Mouse (Mus musculus): ENCODE measurements around the gene Gns. TPM values are rescaled to one million over a fixed set of nuclear protein-coding genes. Genes with fewer than 3 reads are reported as not detected.

Gns gene
- polyA plus RNA-seq, 1 experiment, result 72.1 TPM

- H3K4me1 ChIP-seq (replicated peaks; ENCODE audit: control insufficient read depth, insufficient read depth, low read length), result peaks cover 53% of the 10 kb centered on the region
- H3K27ac ChIP-seq (ENCODE audit: control insufficient read depth, insufficient read depth, low read length), result no peak overlapping the region
- WGBS, result 90% methylated on average over 14 of the region's 14 CpGs
- TF ChIP-seq POLR2A (IDR thresholded peaks at IDR 0.05; ENCODE audit: control insufficient read depth, extremely low read depth, insufficient read depth, low read length, poor library complexity), result no peak
- no peak for TF ChIP-seq CTCF (IDR thresholded peaks at IDR 0.05; ENCODE audit: borderline replicate concordance, control insufficient read depth, extremely low read depth, insufficient read depth, low read length, poor library complexity)
- no peak for DNase-seq
- H3K27me3 ChIP-seq (ENCODE audit: control insufficient read depth, insufficient read depth, low read length), result no peaks in the 10 kb centered on the region
- no peaks in the 10 kb centered on the region for H3K36me3 ChIP-seq (ENCODE audit: control insufficient read depth, insufficient read depth, low read length)
- H3K4me3 ChIP-seq (ENCODE audit: control insufficient read depth, insufficient read depth, low read length), result no peak overlapping the region
These were observed 60.7 kb downstream of the Gns start for GRCm38 (mm10) chr10:121425506-121426025.

- no peak overlapping the region for H3K4me3 ChIP-seq (ENCODE audit: control insufficient read depth, insufficient read depth, low read length)
- H3K36me3 ChIP-seq (ENCODE audit: control insufficient read depth, insufficient read depth, low read length), result no peaks in the 10 kb centered on the region
- 22% methylated on average over 5 of the region's 5 CpGs for WGBS
- H3K27ac ChIP-seq (ENCODE audit: control insufficient read depth, insufficient read depth, low read length), result peak overlapping the region; percentile 34; the same call in 1 of the 2 replicates
- H3K27me3 ChIP-seq (ENCODE audit: control insufficient read depth, insufficient read depth, low read length), result no peaks in the 10 kb centered on the region
- no peak for DNase-seq
- TF ChIP-seq POLR2A (IDR thresholded peaks at IDR 0.05; ENCODE audit: control insufficient read depth, extremely low read depth, insufficient read depth, low read length, poor library complexity) (no peak), CTCF (IDR thresholded peaks at IDR 0.05; ENCODE audit: borderline replicate concordance, control insufficient read depth, extremely low read depth, insufficient read depth, low read length, poor library complexity) (no peak)
- H3K4me1 ChIP-seq (replicated peaks; ENCODE audit: control insufficient read depth, insufficient read depth, low read length), result peaks cover 54% of the 10 kb centered on the region
These were observed 61.7 kb downstream of the Gns start for GRCm38 (mm10) chr10:121426458-121427070.

- WGBS, result 40% methylated on average over 5 of the region's 5 CpGs
- peak; percentile 71 for DNase-seq
- no peaks in the 10 kb centered on the region for H3K27me3 ChIP-seq (ENCODE audit: control insufficient read depth, insufficient read depth, low read length)
- H3K27ac ChIP-seq (ENCODE audit: control insufficient read depth, insufficient read depth, low read length), result 0 out of 2 replicates have a peak overlapping the region, but pooled peaks have one; percentile 34
- no peaks in the 10 kb centered on the region for H3K36me3 ChIP-seq (ENCODE audit: control insufficient read depth, insufficient read depth, low read length)
- TF ChIP-seq POLR2A (IDR thresholded peaks at IDR 0.05; ENCODE audit: control insufficient read depth, extremely low read depth, insufficient read depth, low read length, poor library complexity) (no peak), CTCF (IDR thresholded peaks at IDR 0.05; ENCODE audit: borderline replicate concordance, control insufficient read depth, extremely low read depth, insufficient read depth, low read length, poor library complexity) (peak; percentile 71; the same call in 1 of the 2 replicates)
- H3K4me3 ChIP-seq (ENCODE audit: control insufficient read depth, insufficient read depth, low read length), result no peak overlapping the region
- H3K4me1 ChIP-seq (replicated peaks; ENCODE audit: control insufficient read depth, insufficient read depth, low read length), result peaks cover 54% of the 10 kb centered on the region
These were observed 62.2 kb downstream of the Gns start for GRCm38 (mm10) chr10:121427136-121427535.

- TF ChIP-seq CTCF (IDR thresholded peaks at IDR 0.05; ENCODE audit: borderline replicate concordance, control insufficient read depth, extremely low read depth, insufficient read depth, low read length, poor library complexity) (no peak), POLR2A (IDR thresholded peaks at IDR 0.05; ENCODE audit: control insufficient read depth, extremely low read depth, insufficient read depth, low read length, poor library complexity) (no peak)
- 92% methylated on average over 15 of the region's 15 CpGs for WGBS
- DNase-seq, result no peak
- Histone ChIP-seq H3K4me1 (replicated peaks; ENCODE audit: control insufficient read depth, insufficient read depth, low read length) (peaks cover 65% of the 10 kb centered on the region), H3K27ac (ENCODE audit: control insufficient read depth, insufficient read depth, low read length) (no peak overlapping the region), H3K36me3 (ENCODE audit: control insufficient read depth, insufficient read depth, low read length) (no peaks in the 10 kb centered on the region), H3K27me3 (ENCODE audit: control insufficient read depth, insufficient read depth, low read length) (no peaks in the 10 kb centered on the region), H3K4me3 (ENCODE audit: control insufficient read depth, insufficient read depth, low read length) (no peak overlapping the region)
These were observed 63.3 kb downstream of the Gns start for GRCm38 (mm10) chr10:121428011-121428711.

- no peak overlapping the region for H3K27ac ChIP-seq (ENCODE audit: control insufficient read depth, insufficient read depth, low read length)
- no peaks in the 10 kb centered on the region for H3K36me3 ChIP-seq (ENCODE audit: control insufficient read depth, insufficient read depth, low read length)
- H3K4me1 ChIP-seq (replicated peaks; ENCODE audit: control insufficient read depth, insufficient read depth, low read length), result peaks cover 62% of the 10 kb centered on the region
- WGBS, result 27% methylated on average over 2 of the region's 2 CpGs
- DNase-seq, result no peak
- H3K4me3 ChIP-seq (ENCODE audit: control insufficient read depth, insufficient read depth, low read length), result no peak overlapping the region
- H3K27me3 ChIP-seq (ENCODE audit: control insufficient read depth, insufficient read depth, low read length), result no peaks in the 10 kb centered on the region
- TF ChIP-seq CTCF (IDR thresholded peaks at IDR 0.05; ENCODE audit: borderline replicate concordance, control insufficient read depth, extremely low read depth, insufficient read depth, low read length, poor library complexity) (no peak), POLR2A (IDR thresholded peaks at IDR 0.05; ENCODE audit: control insufficient read depth, extremely low read depth, insufficient read depth, low read length, poor library complexity) (no peak)
These were observed 64.2 kb downstream of the Gns start for GRCm38 (mm10) chr10:121429089-121429488.

GRCm38 (mm10) chr10:121429581-121429980 is 64.7 kb downstream of the Gns start:
- Histone ChIP-seq H3K4me1 (replicated peaks; ENCODE audit: control insufficient read depth, insufficient read depth, low read length) (peaks cover 61% of the 10 kb centered on the region), H3K27me3 (ENCODE audit: control insufficient read depth, insufficient read depth, low read length) (no peaks in the 10 kb centered on the region), H3K4me3 (ENCODE audit: control insufficient read depth, insufficient read depth, low read length) (no peak overlapping the region), H3K36me3 (ENCODE audit: control insufficient read depth, insufficient read depth, low read length) (no peaks in the 10 kb centered on the region), H3K27ac (ENCODE audit: control insufficient read depth, insufficient read depth, low read length) (peak overlapping the region; percentile 12; the same call in 1 of the 2 replicates)
- TF ChIP-seq CTCF (IDR thresholded peaks at IDR 0.05; ENCODE audit: borderline replicate concordance, control insufficient read depth, extremely low read depth, insufficient read depth, low read length, poor library complexity), result no peak
- no peak for DNase-seq
- WGBS, result 12% methylated on average over 8 of the region's 8 CpGs
